Mouse (Mus musculus) CH12F3 (cell line): Measurements from ENCODE around the gene Osbpl6.

Source experiments
- in situ Hi-C: fragments of 300-500 bp; cut with MboI; formaldehyde crosslinking; loops from 2 replicates; pipeline ENCODE4 v1.14.3; 2020; ENCODE audit warnings: low sequenced_read_pairs

Gene Osbpl6

DNA sequence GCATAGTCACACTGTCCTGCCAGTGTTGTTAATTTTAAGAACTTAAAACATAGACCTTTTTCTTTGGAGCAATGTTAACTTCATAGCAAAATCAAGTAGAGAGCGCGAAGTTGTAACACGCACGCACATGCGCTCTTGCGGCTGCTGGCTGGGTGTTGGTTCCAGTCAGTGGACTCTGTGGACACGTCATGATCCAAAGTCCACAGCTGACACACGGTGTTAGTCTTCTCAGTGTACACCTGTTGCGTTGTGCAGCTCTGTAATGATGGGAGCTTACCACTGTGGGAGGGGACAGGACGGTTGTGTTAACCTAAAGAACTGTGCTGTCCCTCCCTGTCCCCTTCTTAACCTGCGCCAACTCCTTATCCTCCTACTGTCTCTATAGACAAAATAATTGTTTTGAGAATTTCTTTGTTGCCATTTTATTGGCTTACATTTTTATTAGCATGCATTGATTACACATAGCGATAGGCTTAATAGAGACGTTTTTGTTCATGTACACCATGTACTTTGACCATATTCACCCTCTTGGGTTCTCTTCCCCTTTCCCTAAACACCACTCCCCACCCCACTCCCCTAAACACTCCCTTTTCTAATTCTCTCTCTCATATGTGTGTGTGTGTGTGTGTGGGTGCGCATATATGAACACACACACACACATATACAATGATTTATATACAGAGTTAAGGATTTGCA is 11.3 kb downstream of the Osbpl6 start:
- in situ Hi-C loops, result no loop called here

GRCm38 (mm10) chr2:76418142-76418518 is 11.8 kb downstream of the Osbpl6 start:
- in situ Hi-C loops, result no loop called here

- in situ Hi-C loops, result no loop called here
Observed at GRCm38 (mm10) chr2:76421411-76421924, 15.2 kb downstream of the Osbpl6 start.

DNA sequence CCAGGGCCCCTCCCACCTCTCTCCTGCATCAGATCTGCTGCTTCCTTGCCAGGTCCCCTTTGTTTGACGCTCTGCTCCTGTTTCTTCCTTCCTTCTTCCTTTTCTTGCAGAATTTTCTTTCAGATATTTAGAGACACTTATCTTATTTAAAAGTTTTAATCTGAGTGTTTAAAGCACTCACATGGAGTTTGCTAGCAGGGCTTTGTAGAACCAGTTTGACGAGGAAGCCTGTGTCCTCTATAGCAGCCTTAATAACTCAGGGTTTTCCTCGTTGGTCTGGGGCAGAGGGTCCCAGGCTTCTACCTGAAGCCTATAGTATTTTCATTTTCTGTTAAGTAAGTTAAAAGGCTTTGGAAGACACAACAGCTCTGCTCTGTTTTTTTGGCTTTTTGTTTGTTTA is 20.5 kb downstream of the Osbpl6 start:
- in situ Hi-C loops, result no loop called here

DNA sequence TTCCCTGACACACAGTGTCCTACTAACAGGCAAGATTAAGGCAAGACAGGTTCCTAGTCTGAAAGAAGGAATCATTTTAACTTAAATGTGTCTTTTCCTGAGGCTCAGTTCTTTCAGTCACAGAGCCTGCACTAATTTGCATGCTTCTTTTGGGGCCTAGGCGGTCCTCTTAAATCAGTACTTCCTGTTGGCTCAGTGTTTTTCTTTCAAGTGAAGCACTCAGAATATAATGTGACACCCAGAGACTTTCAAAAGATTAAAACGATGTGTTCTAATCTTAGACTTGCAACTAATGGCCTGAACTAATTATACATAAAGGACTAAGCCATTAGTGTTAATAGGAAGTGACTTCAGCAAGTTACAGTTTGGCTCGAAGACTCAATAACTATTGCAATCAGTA is 23.0 kb downstream of the Osbpl6 start:
- in situ Hi-C loops, result no loop called here

- in situ Hi-C loops, result no loop called here
Observed at GRCm38 (mm10) chr2:76429855-76430254, 23.5 kb downstream of the Osbpl6 start.

DNA sequence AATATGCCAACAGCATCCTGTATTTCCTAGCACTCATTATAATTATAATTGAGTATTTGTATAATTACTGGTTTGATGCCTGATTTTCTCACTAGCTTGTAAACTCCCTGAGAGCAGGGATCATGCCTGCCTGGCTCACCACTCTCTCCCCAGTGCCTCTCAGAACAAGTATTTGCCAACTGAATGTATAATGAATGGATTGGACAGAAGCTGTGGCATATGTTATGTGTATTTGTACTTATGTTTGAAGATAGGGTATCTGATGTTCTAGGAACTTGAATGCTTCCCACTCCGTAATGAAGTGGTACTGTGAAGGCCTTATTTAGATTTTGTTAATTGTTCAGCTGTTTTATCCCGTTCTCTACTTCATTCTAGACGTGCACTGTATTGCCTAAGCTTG is 24.2 kb downstream of the Osbpl6 start:
- in situ Hi-C loops, result no loop called here

DNA sequence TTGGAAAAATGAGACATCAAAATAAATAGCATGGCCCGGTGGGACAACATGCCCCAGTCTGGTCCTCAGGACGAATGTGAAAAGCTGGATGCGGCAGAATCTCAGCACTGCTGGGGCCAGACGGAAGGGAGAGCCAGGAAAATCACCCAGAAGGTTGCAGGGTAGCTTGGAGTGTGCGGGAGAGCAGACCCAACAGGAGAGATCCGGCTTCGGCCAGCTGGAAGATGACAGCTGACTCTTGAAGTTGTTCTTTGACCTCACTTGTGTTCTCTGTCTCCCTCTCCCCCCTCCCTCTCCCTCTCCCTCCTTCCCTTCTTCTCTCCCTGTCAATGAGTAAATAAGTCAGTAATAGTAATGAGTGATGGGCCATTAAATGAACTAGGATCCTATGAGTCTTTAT is 27.9 kb downstream of the Osbpl6 start:
- in situ Hi-C loops, result no loop called here

DNA sequence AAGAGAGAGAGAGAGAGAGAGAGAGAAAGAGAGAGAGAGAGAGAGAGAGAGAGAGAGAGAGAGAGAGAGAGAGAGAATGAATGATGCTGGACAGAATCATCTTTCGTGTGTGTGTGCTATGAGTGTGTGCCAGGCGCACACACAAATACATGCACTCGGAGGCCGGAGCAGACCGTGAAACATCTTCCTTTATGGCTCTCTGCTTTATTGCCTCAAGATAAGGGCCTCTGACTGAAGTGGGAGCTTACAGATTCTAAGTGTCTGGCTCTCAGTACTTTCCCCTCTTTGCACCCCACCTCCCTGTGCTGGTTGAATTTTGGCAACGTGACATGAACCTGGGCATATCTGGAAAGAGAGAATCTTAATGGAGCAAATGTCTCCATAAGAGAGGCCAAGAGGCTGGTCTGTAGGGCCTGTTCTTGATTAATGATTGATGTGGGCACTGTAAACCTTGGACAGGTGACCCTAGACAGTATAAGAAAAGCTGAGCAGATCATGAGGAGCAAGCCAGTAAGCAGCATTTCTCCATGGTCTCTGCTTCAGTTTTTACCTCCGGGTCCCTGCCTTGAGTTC is 29.4 kb downstream of the Osbpl6 start:
- in situ Hi-C loops, result no loop called here

DNA sequence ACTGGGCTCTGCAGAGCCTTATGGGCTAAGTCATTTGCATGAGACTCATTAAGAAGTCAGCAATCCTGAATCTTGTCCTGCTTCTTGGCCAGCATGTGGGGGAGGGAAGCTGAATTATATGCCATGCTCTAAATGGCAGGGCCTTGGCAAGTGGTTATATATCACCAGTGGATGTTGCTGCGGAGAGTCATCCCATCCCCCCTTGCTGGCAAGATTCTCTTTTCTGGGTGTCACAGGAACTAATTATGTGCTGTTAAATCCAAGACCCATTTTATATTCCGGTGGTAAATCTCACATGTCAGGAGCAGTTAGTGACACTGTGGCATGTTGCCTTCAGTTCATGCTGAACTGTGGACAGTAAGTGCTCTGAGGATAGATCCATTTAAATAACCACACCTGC is 31.1 kb downstream of the Osbpl6 start:
- in situ Hi-C loops, result no loop called here

DNA sequence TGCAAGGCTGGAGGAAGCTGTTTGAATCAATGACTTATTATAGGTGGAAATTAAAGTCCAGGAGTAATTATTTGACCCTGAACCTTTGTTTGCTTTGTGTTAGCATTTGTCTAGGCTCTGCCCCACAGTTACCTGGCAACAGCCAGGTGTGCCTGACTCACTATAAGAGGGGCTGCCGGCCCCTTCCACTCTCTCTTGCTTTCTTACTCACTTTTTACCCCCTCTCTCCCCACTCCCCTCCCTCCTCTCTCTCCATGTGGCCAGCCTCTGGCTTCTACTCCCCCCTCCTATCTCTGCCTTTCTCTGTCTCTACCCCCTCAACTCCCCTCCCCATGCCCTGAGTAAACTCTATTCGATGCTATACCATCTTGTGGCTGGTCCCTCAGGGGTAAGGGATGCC is 33.2 kb downstream of the Osbpl6 start:
- in situ Hi-C loops, result no loop called here

DNA sequence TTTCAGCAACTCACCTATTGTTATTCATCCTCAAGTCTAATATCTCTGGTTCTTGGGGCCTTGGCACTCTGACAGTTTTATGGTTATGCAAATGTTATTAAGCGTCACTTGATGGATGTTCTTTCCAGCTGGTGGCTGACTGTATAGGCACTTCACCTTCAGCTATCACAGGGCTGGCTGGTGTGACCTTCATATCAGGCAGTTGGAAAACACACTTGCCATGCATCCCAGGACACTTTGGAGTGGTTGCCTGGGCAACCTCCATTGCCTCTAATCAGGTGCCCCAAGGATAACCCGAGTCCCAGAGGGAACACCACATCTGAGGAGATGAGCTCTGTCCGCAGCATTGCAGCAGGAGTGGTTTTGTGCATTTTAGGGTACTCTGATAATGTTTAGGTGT is 35.8 kb downstream of the Osbpl6 start:
- in situ Hi-C loops, result no loop called here

- in situ Hi-C loops, result no loop called here
Observed at GRCm38 (mm10) chr2:76449836-76450355, 43.6 kb downstream of the Osbpl6 start.

GRCm38 (mm10) chr2:76466723-76467122 is 60.4 kb downstream of the Osbpl6 start:
- in situ Hi-C loops, result no loop called here

DNA sequence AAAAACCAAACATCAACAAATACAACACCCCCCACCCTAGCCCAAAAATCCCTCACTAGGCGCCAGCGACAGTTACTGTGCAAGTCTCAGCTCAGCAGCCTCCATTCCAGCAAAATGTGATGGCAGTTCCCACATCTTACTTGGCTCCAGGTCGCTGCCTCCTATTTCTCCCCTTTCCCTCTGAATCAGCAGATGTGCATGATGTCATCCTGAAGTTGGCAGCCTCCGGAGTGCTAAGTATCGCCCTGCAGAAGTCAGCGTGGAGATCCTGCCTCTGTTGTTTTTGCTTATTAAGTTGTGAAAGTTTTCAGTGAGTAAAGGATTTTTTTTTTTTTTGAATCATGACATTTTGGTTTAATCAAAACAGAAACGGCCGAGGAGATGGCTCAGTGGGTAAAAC is 61.9 kb downstream of the Osbpl6 start:
- in situ Hi-C loops, result no loop called here

DNA sequence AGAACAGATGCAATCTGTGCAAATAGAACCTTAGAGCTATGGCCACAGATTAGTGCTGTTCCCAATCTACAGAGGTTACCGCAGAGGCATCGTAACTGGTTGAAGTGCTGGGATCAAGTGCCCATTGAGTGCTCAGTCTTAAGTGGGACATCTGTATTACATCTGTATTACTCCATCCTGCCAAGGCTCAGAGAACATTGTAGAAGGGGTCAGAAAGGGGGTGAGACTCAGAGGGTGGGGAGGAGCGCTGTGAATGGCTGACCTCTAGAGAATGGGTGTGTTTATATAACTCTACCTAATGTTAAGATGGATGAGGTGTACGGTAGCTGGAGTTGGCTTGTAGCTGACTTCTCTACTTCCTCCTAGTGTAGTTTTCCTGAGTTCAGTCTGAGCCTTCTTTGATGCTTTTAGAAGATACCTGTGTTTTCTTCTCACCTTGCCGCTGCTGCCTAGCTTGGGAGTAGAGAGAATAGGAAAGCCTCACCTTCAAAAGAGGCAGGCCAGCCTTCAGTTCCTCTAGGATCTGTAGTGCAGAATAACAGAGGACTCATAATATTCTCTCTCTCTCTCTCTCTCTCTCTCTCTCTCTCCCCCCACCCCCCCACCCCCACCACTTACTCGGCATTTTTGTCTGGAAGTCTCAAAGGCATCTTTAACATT is 62.9 kb downstream of the Osbpl6 start:
- in situ Hi-C loops, result no loop called here

GRCm38 (mm10) chr2:76469751-76470099 is 63.4 kb downstream of the Osbpl6 start:
- in situ Hi-C loops, result no loop called here

GRCm38 (mm10) chr2:76470391-76470790 is 64.1 kb downstream of the Osbpl6 start:
- in situ Hi-C loops, result no loop called here

DNA sequence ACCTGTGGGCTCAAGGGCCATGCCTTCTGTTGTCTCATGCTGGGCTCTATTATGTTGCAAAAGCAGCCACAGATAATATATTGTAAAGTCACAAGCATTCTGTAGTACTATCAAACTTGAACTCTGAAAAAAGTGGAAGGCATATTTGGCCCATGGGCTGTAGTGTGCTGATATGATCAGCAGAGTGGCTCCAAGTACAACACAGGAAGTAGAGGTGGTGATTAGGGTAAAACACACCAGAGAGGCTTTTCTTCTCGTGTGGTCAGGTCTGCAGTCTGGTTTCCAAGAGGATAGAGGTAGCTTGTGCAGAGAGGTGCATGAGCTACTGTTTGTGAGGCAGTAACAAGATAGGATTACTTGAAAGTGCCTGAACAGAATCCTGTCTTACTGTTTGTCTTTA is 69.5 kb downstream of the Osbpl6 start:
- in situ Hi-C loops, result no loop called here

DNA sequence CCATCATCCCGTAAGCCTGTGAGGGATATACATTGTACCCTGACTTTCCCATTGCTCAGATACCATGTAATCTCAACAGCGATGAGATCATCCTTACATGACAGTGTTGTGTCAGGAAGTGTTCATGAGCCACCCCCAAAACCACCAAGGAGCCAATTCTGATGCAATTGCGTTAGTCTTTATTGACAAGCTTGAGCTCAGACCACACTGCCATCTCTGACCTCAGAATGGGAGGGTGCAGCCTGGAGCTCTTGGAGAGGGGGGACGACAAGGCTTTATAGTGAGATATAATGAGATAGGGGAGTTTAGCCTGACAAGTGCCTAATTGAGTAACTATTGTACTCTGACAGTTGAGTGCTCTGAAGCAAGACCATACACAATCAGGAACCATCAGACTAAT is 82.5 kb downstream of the Osbpl6 start:
- in situ Hi-C loops, result no loop called here

DNA sequence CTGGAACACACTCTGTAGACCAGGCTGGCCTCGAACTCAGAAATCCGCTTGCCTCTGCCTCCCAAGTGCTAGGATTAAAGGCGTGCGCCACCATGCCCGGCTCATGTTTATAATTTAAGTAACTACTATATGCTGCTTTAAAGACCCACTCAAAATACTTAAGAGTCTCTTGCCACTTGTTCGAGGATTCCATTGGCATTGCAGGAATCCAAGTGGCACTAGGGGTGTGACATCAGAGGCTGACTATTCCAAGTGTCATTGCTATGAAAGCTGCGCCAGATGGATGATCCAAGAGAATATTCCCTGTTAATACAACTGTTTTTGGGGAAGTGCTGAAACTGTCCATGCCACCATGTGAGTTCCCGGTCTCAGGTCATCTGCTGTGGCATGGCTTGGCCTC is 83.9 kb downstream of the Osbpl6 start:
- in situ Hi-C loops, result no loop called here

DNA sequence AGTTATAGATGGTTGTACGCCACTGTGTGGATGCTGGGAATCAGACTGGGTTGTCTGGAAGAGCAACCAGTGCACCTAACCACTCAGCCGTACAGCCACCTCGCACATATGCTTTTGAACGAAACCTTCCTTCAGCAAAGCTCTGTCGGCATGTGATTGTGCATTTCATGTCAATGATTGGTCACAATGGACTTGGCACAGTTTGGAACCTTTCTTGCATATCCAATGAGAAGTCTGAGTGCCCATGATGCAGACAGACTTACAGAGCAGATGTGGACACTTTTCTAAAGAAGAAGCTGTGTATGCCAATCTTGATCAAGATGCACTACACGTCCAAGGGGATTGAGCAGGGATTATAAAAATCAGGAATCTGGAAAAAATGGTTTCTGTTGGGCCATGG is 85.1 kb downstream of the Osbpl6 start:
- in situ Hi-C loops, result no loop called here
